Mouse (Mus musculus) E14TG2a.4 (cell line): ENCODE measurements around the gene Creb5.
"Not testable (repeated sequence)": the region's sequence is repeated elsewhere in the genome, so short reads cannot be mapped to it uniquely, and the experiment has no call there.

Experiments used
- CTCF ChIP-seq: conservative IDR thresholded peaks from 2 replicates; pipeline ENCODE4 v1.5.1; 2014; ENCODE audit warnings: low read length
- NANOG ChIP-seq: IDR thresholded peaks from 2 replicates; pipeline ENCODE4 v1.6.1; 2014; ENCODE audit warnings: borderline replicate concordance, low read length, mixed read lengths
- POU5F1 ChIP-seq: IDR thresholded peaks from 2 replicates; pipeline ENCODE4 v1.6.1; 2014; ENCODE audit warnings: low read length, borderline replicate concordance

DNA sequence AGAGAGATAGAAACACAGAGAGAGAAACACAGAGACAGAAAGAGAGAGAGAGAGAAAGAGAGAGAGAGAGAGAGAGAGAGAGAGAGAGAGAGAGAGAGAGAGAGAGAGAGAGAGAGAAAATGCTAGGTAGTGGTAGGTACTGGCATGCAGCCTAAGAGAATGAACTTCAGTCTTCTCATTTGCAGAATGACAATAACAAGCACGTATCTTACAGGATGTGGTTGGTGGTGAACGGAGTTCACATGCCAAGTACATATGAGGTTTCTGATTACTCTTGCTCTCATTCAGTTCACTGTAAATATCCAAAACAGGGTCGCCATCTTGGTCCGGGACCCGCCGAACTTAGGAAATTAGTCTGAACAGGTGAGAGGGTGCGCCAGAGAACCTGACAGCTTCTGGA is 115.5 kb downstream of the Creb5 start:
- TF ChIP-seq CTCF, POU5F1, NANOG: not testable (repeated sequence)
